Mouse (Mus musculus) liver, embryonic 14.5 days (tissue): Measurements from ENCODE around the gene Gm4744.

ENCODE experiments used
- CTCF ChIP-seq: IDR thresholded peaks from 2 replicates; pipeline ENCODE4 v1.5.1; 2016; ENCODE audit warnings: antibody characterized with exemption, low read depth, control low read depth
- EP300 ChIP-seq: IDR thresholded peaks from 2 replicates; pipeline ENCODE4 v1.6.1; 2016; ENCODE audit warnings: antibody characterized with exemption, low read depth

DNA sequence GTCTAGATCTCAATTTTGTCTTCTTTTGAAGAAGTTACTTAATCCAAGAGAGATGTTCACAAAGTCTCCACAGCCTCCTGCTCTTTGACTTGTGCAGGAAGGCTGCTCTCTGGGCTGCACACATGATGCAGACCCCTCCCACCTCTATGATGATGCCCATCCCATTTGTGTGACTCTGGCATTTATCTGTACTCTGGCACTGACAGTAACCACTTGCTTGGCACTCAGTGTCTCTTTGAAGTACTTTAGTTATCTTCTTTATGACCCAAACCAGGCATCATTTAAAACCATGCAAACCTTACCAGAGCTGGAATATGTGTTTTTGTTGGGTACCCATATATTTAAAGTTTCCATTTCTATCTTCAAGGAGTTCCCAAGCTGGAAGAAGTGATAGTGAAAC, 51.4 kb downstream of the Gm4744 start, which contains the start of gene Prss58:
- TF ChIP-seq CTCF (no peak), EP300 (no peak)
